Mouse (Mus musculus) c-Kit-positive CD71-positive TER-119-negative erythroid progenitor cells, embryonic 14.5 days (primary cell): Measurements from ENCODE around the gene Cdr2l.
"Not testable (repeated sequence)": the region's sequence is repeated elsewhere in the genome, so short reads cannot be mapped to it uniquely, and the experiment has no call there.

Source experiments
- DNase-seq: peaks from one replicate; pipeline ENCODE4 v3.0.0-alpha.2; 2013; ENCODE audit warnings: low read depth

Cdr2l gene

DNA sequence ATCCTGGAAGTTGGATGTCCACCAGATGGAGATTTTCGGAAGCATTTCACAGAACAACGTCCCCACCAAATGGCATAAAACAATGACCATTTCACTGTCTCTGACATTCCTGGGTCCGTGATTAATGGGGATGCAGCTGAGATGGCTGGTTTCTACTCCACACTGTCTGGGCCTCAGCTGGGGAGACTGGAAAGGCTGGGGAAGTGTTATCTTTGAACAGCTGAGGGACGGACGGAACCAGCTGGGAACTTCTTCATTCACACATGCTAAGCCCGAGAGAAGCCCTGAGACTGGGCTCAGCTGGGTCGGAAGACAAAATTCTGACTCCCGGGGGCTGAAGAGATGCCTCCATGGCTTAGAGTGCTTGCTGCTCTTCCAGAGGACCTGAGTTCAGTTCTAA lies 10.4 kb upstream of the Cdr2l start:
- DNase-seq, result no peak

DNA sequence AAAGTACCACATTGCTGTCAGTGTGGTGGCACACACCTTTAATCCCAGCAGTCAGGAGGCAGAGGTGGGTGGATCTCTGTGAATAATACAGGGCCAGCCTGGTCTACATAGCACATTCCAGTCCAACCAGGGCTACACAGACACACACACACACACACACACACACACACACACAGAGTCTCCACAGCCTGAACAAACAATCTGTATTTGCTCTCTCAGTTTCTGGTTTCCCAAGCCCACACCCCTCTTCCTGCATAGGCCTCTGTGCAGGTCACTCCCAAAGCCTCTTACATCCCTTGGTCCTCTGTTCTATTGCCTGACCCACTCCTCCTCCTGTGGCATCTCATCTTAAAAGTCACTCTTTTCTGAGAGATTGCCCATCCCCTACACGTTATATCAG lies 9.7 kb upstream of the Cdr2l start:
- DNase-seq, result no peak

GRCm38 (mm10) chr11:115372737-115373136 lies 9.0 kb upstream of the Cdr2l start:
- no peak for DNase-seq

GRCm38 (mm10) chr11:115373805-115374694 lies 7.7 kb upstream of the Cdr2l start:
- DNase-seq, result no peak

- DNase-seq, result no peak
Measured at GRCm38 (mm10) chr11:115374695-115375425, 6.9 kb upstream of the Cdr2l start.

- no peak for DNase-seq
Measured at GRCm38 (mm10) chr11:115376722-115377121, 5.0 kb upstream of the Cdr2l start.

DNA sequence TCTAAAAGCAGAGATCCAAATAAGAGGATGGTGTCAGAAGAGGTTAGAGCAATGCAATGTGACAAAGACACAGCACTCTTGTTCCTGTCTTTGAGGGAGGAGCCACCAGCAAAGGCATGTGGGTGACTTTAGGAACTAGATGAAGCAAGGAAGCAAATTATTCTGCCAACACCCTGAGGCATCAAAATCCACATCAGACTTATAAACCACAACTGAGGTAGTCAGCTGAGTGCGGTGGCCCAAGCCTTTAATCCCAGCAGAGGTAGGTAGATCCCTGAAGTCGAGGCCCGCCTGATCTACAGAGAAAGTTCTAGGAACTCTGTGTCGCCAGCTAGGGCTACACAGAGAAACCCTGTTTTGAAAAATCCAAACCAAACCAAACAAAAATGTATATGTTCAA lies 4.5 kb upstream of the Cdr2l start:
- no peak for DNase-seq

DNA sequence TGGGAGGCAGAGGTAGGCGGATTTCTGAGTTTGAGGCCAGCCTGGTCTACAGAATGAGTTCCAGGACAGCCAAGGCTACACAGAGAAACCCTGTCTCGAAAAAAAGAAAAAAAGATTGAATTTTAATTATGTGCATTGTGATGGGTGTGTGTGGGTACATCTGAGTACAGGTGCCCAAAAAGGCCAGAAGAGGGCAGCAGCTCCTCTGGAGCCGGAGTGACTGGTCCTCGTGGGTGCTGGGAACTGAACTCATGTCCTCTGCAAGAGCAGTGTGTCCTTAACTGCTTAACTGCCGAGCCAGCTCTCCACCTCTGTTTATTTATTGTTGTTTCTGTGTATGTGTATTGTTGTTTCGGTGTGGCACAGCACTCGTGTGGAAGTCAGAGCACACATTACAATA lies 3.9 kb upstream of the Cdr2l start:
- DNase-seq, result no peak

- no peak for DNase-seq
Measured at GRCm38 (mm10) chr11:115381276-115381675, 440 bp upstream of the Cdr2l start.

DNA sequence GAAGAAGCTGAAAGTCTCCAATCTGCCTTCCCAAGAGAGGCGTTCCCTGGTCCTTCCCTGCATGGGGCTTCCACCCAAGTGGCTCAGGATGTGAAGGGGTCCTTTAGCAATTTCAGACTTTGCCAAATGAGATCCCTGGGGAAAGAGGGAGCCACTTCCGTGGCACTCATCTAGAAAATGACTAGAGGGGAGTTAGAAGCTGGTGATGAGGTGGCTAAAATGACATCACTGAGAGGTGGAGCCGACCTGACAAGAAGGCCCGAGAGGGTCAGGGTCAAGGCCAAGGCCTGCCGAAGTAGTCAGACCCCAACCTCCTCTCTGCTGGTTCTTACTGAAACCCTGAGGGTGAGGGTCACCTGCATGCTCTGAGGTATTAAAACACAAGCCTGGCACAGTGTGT lies 1.2 kb downstream of the Cdr2l start:
- DNase-seq, result no peak

GRCm38 (mm10) chr11:115383701-115384474 lies 2.2 kb downstream of the Cdr2l start:
- DNase-seq, result no peak

- no peak for DNase-seq
Measured at GRCm38 (mm10) chr11:115384587-115384986, 2.9 kb downstream of the Cdr2l start.

DNA sequence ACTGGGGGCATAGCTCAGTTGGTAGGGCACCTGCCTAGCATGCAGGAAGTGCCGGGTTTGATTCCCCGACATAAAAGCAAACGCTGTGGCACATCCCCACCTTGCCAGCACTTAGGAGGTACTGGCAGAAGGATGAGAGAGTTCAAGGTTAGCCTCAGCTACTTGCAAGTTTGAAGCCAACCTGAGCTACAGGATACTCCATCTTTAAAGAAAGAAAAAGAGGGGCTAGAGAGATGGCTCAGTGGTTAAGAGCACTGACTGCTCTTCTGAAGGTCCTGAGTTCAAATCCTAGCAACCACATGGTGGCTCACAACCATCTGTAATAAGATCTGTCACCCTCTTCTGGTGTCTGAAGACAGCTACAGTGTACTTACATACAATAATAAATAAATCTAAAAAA lies 5.1 kb downstream of the Cdr2l start:
- not testable (repeated sequence) for DNase-seq

DNA sequence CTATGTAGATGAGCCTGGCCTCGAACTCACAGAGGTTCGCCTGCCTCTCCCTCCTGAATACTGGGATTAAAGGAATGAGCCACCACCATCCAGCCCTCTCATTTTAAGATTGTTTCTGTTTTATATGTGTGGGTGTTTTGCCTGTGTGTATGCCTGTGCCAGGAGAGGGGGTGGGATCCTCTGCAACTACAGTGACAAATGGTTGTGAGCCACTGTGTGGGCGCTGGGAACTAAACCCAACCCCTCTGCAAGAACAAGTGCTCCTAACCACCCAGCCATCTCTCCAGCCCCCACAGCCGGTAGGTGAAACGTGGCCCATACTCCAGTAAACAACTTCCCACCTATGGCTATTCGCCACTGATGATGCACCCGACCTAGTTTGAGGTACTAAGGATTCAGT lies 9.6 kb downstream of the Cdr2l start:
- DNase-seq, result no peak

DNA sequence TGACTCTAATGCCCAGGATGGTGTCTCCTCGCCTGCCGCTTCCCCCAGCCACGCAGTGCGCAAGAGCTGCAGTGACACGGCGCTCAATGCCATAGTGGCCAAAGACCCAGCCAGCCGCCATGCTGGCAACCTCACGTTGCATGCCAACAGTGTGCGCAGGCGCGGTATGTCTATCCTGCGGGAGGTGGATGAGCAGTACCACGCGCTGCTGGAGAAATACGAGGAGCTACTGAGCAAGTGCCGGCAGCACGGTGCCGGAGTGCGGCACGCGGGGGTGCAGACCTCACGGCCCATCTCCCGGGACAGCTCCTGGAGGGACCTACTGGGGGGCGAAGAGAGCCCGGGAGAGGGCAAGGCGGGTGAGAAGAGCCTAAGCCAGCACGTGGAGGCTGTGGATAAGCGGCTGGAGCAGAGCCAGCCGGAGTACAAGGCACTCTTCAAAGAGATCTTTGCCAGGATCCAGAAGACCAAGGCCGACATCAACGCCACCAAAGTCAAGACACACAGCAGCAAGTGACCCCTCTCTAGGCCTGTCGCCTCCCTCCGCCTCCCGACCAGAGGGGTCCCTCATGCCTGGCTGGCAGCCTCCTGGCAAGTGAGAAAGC lies 12.1 kb downstream of the Cdr2l start:
- DNase-seq, result no peak

DNA sequence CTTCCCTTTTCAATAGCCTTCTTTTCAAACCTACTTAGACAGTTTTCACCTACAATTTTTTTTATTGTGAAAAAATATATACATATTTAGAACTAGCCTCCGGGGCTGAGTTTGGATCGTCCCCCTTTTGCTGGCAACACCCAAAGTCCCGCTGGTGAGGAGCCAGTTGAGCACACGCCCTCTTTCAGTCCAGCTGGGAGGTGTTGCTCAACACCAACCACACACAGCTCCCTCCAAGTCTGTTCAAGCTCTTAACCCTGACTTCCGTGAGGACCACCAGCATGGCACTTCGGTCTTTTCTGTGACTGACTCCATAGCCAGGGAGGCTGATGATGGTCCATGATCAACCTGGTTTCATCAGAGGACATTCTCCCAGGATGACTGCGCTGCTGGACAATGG lies 16.4 kb downstream of the Cdr2l start:
- DNase-seq, result no peak

- no peak for DNase-seq
Measured at GRCm38 (mm10) chr11:115400126-115400525, 18.4 kb downstream of the Cdr2l start.

DNA sequence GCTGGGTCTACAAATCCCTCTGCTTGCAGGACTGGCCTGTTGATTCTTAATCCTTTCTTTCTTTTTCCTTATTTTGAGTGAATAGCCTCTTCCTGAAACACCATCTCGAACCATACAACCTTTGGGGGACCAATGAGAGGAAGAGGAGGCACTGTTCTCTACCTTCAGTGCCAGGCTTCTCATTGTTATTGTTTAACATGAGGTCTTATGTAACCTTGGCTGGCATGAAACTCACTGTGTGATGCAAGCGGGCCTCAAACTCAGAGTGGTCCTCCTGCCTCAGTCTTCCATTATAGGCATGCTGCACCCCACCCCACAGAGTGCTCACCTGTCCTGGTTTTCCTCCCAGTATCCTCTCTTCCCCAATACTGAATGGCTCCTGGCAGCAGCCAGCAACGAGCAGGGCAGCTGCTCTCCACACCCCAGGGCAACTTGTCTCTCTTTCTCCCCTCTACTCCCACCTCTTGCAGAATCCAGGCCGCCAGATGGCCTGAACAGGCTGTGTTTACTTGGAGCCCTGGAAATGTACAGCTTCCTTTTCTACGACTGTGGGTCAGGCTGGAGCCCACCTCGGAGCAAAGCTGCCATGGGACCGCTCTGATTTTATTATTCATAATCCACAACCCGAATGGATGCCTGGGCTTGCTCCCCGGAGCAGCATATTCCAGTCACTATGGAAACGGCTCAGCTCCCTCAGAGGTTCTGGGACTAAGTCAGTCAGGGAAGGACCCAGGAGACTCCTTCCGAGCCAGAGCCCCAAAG lies 19.1 kb downstream of the Cdr2l start:
- no peak for DNase-seq

- peak; percentile 74 for DNase-seq
Measured at GRCm38 (mm10) chr11:115403338-115404124, 21.8 kb downstream of the Cdr2l start, which contains the start of gene Mrpl58. Gene Mrpl58, plus strand, starts transcription at chr11:115403752.

GRCm38 (mm10) chr11:115405723-115406122 lies 24.0 kb downstream of the Cdr2l start:
- no peak for DNase-seq
